Mouse (Mus musculus) gastrocnemius, adult 8-10 months (tissue): ENCODE measurements around the gene Olfr869. TPM values are rescaled to one million over a fixed set of nuclear protein-coding genes. Genes with fewer than 3 reads are reported as not detected.

ENCODE experiments used
- DNase-seq, 2 experiments: peaks; one replicate each; pipeline ENCODE4 v3.0.0; 2022; ENCODE audit warnings: low spot score in 2 of 2
- total RNA-seq, 4 experiments: library from RNA; stranded (reverse); gene quantifications; 2 replicates each; pipeline ENCODE4 v1.2.4; 2022

Gene Olfr869
- total RNA-seq = not detected

DNA sequence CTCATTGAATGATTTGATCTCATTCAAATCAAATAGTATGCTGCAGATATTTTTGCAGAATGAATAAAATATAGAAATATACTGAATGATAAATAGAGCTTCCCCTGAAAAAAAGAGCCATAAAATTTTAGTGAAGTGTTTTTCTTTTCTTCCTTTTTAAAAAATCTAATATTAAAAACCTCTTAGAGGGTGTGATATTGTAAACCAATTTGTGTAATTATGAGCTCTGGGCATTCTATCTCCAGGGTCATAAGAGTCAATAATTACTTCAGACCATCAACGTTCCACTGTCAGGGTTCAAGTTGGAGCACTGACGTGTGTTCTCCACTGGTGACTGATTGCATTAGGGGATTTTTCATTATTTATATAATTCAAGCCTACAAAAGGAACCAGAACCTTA, at the start of gene Olfr869:
Gene Olfr869 (plus strand): TSS at position 301 of the 400 bp plus-strand sequence.
- DNase-seq = no peak

DNA sequence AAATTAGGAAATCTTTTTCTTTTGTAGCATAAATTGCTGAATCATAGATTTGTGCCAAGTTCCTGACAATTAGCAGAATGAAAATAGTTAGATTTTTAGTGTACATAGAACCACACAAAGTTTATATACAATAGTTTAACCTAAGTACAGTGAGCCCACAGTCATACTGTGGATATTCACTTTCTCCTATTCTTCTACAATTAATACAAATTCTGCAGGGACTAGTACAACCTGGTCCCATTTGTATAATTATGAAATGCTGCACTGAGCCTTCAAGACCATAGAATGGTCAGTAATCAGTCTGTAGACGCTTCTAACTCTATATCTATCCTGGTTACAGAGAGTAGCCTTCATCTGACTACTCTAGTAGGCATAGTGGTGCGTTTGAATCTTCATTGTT, 30.5 kb upstream of the Olfr869 start, which contains the start of gene Olfr868:
Gene Olfr868 (plus strand): TSS at position 301 of the 400 bp plus-strand sequence.
- no peak for DNase-seq

GRCm38 (mm10) chr9:20149706-20150105, 20.9 kb downstream of the Olfr869 start:
- no peak for DNase-seq

GRCm38 (mm10) chr9:20173957-20174356, 45.1 kb downstream of the Olfr869 start, which contains the start of gene Olfr870:
Gene Olfr870, minus strand, starts transcription at chr9:20174057.
- no peak for DNase-seq

- DNase-seq = no peak
Measured at GRCm38 (mm10) chr9:20179463-20179862, 50.7 kb downstream of the Olfr869 start.

Other genes with a start within 250 kb of the Olfr869 start
- not detected for gene Olfr862, start 241.0 kb upstream of the Olfr869 start, total RNA-seq
- gene Olfr77, start 212.1 kb upstream of the Olfr869 start, total RNA-seq = not detected
- not detected for gene Olfr866, start 101.0 kb upstream of the Olfr869 start, total RNA-seq
- not detected for gene Olfr867, start 71.4 kb upstream of the Olfr869 start, total RNA-seq
- gene Olfr868, start 30.4 kb upstream of the Olfr869 start, total RNA-seq = not detected
- not detected for gene Olfr870, start 45.0 kb downstream of the Olfr869 start, total RNA-seq
- not detected for gene Olfr871, start 83.2 kb downstream of the Olfr869 start, total RNA-seq
- gene Olfr872, start 108.1 kb downstream of the Olfr869 start, total RNA-seq = not detected
- gene Olfr39, start 153.3 kb downstream of the Olfr869 start, total RNA-seq = not detected
- not detected for gene Olfr873, start 169.5 kb downstream of the Olfr869 start, total RNA-seq
- gene Olfr18, start 207.1 kb downstream of the Olfr869 start, total RNA-seq = not detected